Comparison of ENCODE assay signal across 18 mouse cellular contexts in the genomic region with DNA sequence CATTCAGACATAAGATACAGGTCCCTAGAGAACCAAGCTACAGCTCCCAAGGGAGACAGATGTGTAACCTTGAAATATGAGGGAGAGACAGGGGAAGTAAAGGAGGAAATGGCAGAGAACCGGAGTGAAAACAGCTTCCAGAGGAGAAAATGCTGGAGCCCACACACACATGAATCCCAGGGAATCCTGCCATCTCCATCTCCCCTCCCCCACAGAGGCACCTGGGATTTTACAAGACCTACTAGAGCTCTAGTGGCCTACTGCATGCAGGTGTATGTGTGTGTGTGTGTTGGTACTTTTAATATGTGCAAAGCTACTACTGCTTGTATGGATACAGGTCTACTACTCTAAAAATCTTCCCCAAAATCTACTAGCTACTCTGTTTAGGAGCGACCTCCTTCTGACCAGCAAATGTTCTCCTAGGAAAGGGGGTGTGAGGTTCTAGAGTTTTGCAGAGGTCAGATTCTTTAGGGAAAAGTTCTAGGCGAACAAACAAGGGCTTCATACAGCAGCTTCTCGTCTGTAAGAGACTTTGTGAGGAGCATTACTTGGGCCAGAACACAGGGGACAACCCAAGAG. TPM values are rescaled to one million over a fixed set of nuclear protein-coding genes. Genes with fewer than 3 reads are reported as not detected.
DNase-seq lines count a peak whose midpoint lies in the region; ATAC-seq and TF ChIP-seq lines count a peak whose summit lies in the region.
"Had no signal": no experiment of that assay in that cellular context is flagged by ENCODE, and none has a peak within 500 bp of the region (broad histone marks: within the 10 kb centered on the region; RNA-seq: fewer than 3 reads in every experiment).

No protein-coding gene starts in this region.

- peak overlapping the region; percentile 91 for H3K27ac ChIP-seq in kidney, adult 2 months (ENCODE audit: insufficient read depth, low read depth, low read length)
- H3K27ac ChIP-seq in kidney, embryonic 14.5 days (ENCODE audit: low read depth, low read length), result no peak overlapping the region
- peak overlapping the region; percentile 97 for H3K27ac ChIP-seq in kidney, embryonic 15.5 days
- peak overlapping the region; percentile 100 for H3K27ac ChIP-seq in limb, embryonic 12.5 days
- H3K27ac ChIP-seq in stomach, embryonic 14.5 days (ENCODE audit: low read length), result peak overlapping the region; percentile 2; the same call in 1 of the 2 replicates
- no peak overlapping the region for H3K27ac ChIP-seq in gastrocnemius, adult 2 months
- H3K27ac ChIP-seq: embryonic facial prominence, embryonic 13.5 days; forebrain, embryonic 15.5 days had no signal

- no peak overlapping the region for H3K4me2 ChIP-seq in kidney, embryonic 14.5 days (replicated peaks; ENCODE audit: low read depth, low read length)
- peak overlapping the region; percentile 89; the same call in 1 of the 2 replicates for H3K4me2 ChIP-seq in kidney, embryonic 15.5 days
- peak overlapping the region; percentile 87 for H3K4me2 ChIP-seq in limb, embryonic 12.5 days
- no peak overlapping the region for H3K4me2 ChIP-seq in stomach, embryonic 14.5 days (replicated peaks; ENCODE audit: low read depth, low read length)
- H3K4me2 ChIP-seq: forebrain, embryonic 15.5 days; liver, embryonic 11.5 days had no signal

- no peak for ATAC-seq in kidney, embryonic 14.5 days (ENCODE audit: low FRiP score, low TSS enrichment)
- ATAC-seq in kidney, embryonic 15.5 days (replicated peaks; ENCODE audit: low FRiP score), result no peak
- ATAC-seq in limb, embryonic 12.5 days (ENCODE audit: insufficient number of reproducible peaks, insufficient read depth, low FRiP score, low TSS enrichment, low read depth), result no peak
- no peak for ATAC-seq in stomach, embryonic 14.5 days (ENCODE audit: insufficient number of reproducible peaks, insufficient read depth, low FRiP score, low read depth)
- ATAC-seq: forebrain, embryonic 15.5 days; intestine, embryonic 16.5 days had no signal

- H3K9me3 ChIP-seq in kidney, embryonic 14.5 days (ENCODE audit: control insufficient read depth, low read length), result no peaks in the 10 kb centered on the region
- H3K9me3 ChIP-seq in kidney, embryonic 15.5 days (replicated peaks), result no peaks in the 10 kb centered on the region
- H3K9me3 ChIP-seq in limb, embryonic 12.5 days, result no peaks in the 10 kb centered on the region
- no peaks in the 10 kb centered on the region for H3K9me3 ChIP-seq in stomach, embryonic 14.5 days (ENCODE audit: control insufficient read depth, low read depth, low read length)
- H3K9me3 ChIP-seq: embryonic facial prominence, embryonic 13.5 days; forebrain, embryonic 15.5 days; megakaryocyte, embryonic 14.5 days had no signal

- intact Hi-C loops in gastrocnemius, adult 2 months (cut with DNase I), result no loop called here

- 41% methylated on average over 4 of the region's 4 CpGs for WGBS in kidney, adult 2 months
- 37% methylated on average over 4 of the region's 4 CpGs for WGBS in kidney, embryonic 14.5 days
- WGBS in kidney, embryonic 15.5 days, result 35% methylated on average over 4 of the region's 4 CpGs
- 23% methylated on average over 4 of the region's 4 CpGs for WGBS in limb, embryonic 12.5 days
- 42% methylated on average over 4 of the region's 4 CpGs for WGBS in stomach, embryonic 14.5 days

- no peak for DNase-seq in kidney, adult 2 months
- DNase-seq in cerebellum, adult 8-10 months, result no peak
- no peak for DNase-seq in gastrocnemius, adult 2 months
- DNase-seq: cerebellum, postnatal 10 days; heart, adult 18-20 months; heart, postnatal 14 days; layer of hippocampus, postnatal 36 days; right cerebral cortex, postnatal 4 days had no signal

- H3K9ac ChIP-seq in kidney, embryonic 14.5 days (ENCODE audit: low read depth, low read length), result no peak overlapping the region
- H3K9ac ChIP-seq in kidney, embryonic 15.5 days, result no peak overlapping the region
- 0 out of 2 replicates have a peak overlapping the region, but pooled peaks have one; percentile 32 for H3K9ac ChIP-seq in limb, embryonic 12.5 days (replicated peaks)
- no peak overlapping the region for H3K9ac ChIP-seq in stomach, embryonic 14.5 days (replicated peaks; ENCODE audit: low read depth, low read length)
- H3K9ac ChIP-seq: embryonic facial prominence, embryonic 13.5 days; forebrain, embryonic 15.5 days had no signal

- H3K27me3 ChIP-seq in kidney, adult 2 months (replicated peaks; ENCODE audit: control insufficient read depth, insufficient read depth, low read length), result peaks cover 6% of the 10 kb centered on the region
- H3K27me3 ChIP-seq in kidney, embryonic 14.5 days (ENCODE audit: control insufficient read depth, insufficient read depth, low read length), result peaks cover 18% of the 10 kb centered on the region
- H3K27me3 ChIP-seq in kidney, embryonic 15.5 days, result peaks cover 62% of the 10 kb centered on the region
- H3K27me3 ChIP-seq in limb, embryonic 12.5 days, result no peaks in the 10 kb centered on the region; the same call in 1 of the 2 replicates
- no peaks in the 10 kb centered on the region for H3K27me3 ChIP-seq in stomach, embryonic 14.5 days (ENCODE audit: control insufficient read depth, insufficient read depth, low read length)

- no peak for TF ChIP-seq POLR2A in kidney, adult 2 months (IDR thresholded peaks at IDR 0.05; ENCODE audit: low read depth, low read length)

- H3K4me1 ChIP-seq in kidney, adult 2 months (ENCODE audit: control insufficient read depth, insufficient read depth, low read length), result peaks cover 2% of the 10 kb centered on the region; the same call in 1 of the 2 replicates
- H3K4me1 ChIP-seq in kidney, embryonic 14.5 days (ENCODE audit: control insufficient read depth, insufficient read depth, low read length), result peaks cover 21% of the 10 kb centered on the region; the same call in 1 of the 2 replicates
- peaks cover 66% of the 10 kb centered on the region for H3K4me1 ChIP-seq in kidney, embryonic 15.5 days
- peaks cover 45% of the 10 kb centered on the region for H3K4me1 ChIP-seq in limb, embryonic 12.5 days (replicated peaks)
- H3K4me1 ChIP-seq in stomach, embryonic 14.5 days (ENCODE audit: control insufficient read depth, insufficient read depth, low read length), result 0 out of 2 replicates have a peak, but pooled peaks cover 8% of the 10 kb centered on the region

- H3K36me3 ChIP-seq in kidney, adult 2 months (ENCODE audit: control insufficient read depth, insufficient read depth, low read length), result no peaks in the 10 kb centered on the region
- no peaks in the 10 kb centered on the region for H3K36me3 ChIP-seq in kidney, embryonic 14.5 days (ENCODE audit: control insufficient read depth, insufficient read depth, low read length)
- no peaks in the 10 kb centered on the region for H3K36me3 ChIP-seq in kidney, embryonic 15.5 days
- H3K36me3 ChIP-seq in limb, embryonic 12.5 days, result no peaks in the 10 kb centered on the region
- H3K36me3 ChIP-seq in stomach, embryonic 14.5 days (ENCODE audit: control insufficient read depth, insufficient read depth, low read length), result no peaks in the 10 kb centered on the region
- H3K36me3 ChIP-seq: embryonic facial prominence, embryonic 13.5 days; forebrain, embryonic 15.5 days had no signal

- H3K4me3 ChIP-seq in kidney, adult 2 months (ENCODE audit: insufficient read depth, low read depth, low read length), result no peak overlapping the region
- no peak overlapping the region for H3K4me3 ChIP-seq in kidney, embryonic 14.5 days (ENCODE audit: low read length)
- no peak overlapping the region for H3K4me3 ChIP-seq in kidney, embryonic 15.5 days (replicated peaks)
- peak overlapping the region; percentile 84 for H3K4me3 ChIP-seq in limb, embryonic 12.5 days (replicated peaks)
- no peak overlapping the region for H3K4me3 ChIP-seq in stomach, embryonic 14.5 days (ENCODE audit: low read depth, low read length)
- no peak overlapping the region for H3K4me3 ChIP-seq in gastrocnemius, adult 2 months
- H3K4me3 ChIP-seq: embryonic facial prominence, embryonic 13.5 days; forebrain, embryonic 15.5 days; megakaryocyte, embryonic 14.5 days; myocyte had no signal

- no peak for TF ChIP-seq CTCF in kidney, adult 2 months (conservative IDR thresholded peaks at IDR 0.05; ENCODE audit: insufficient read depth, insufficient read length, low read depth, low read length)
- no peak for TF ChIP-seq CTCF in gastrocnemius, adult 2 months (IDR thresholded peaks at IDR 0.05)

RNA-seq across cellular contexts. Expression of a gene that starts 36.7 kb away (rescaled TPM):
- 12.9 and 16.1 TPM in 2 replicates for polyA plus RNA-seq in kidney, adult 2 months (2012; rRNA removed)
- polyA plus RNA-seq in kidney, embryonic 14.5 days (2014; fragmentation: Nextera tagmentation; extraction: Ambion mirVana), result 50.8 and 89.3 TPM in 2 replicates
- polyA plus RNA-seq in kidney, embryonic 15.5 days (2015; fragmentation: Nextera tagmentation; extraction: Ambion mirVana), result 66.4 and 72.7 TPM in 2 replicates
- 187 TPM in 2 replicates for polyA plus RNA-seq in limb, embryonic 12.5 days (2016; fragmentation: Nextera tagmentation; extraction: Ambion mirVana)
- polyA plus RNA-seq in stomach, embryonic 14.5 days (2014; fragmentation: Nextera tagmentation; extraction: Ambion mirVana), result 85.8 and 101 TPM in 2 replicates
- 1 to 10 TPM; 5.8 to 6.9 TPM for total RNA-seq in gastrocnemius, adult 2 months (2021)

Comparison
In these comparisons a context has a peak if more than half of its experiments do, and no peak if none do; other contexts are left out.
1. H3K27ac ChIP-seq: peak in kidney, adult 2 months (single experiment), kidney, embryonic 15.5 days (single experiment), limb, embryonic 12.5 days (single experiment) and stomach, embryonic 14.5 days (single experiment); none in kidney, embryonic 14.5 days (single experiment) and gastrocnemius, adult 2 months (single experiment).
2. H3K4me2 ChIP-seq: peak in kidney, embryonic 15.5 days (single experiment) and limb, embryonic 12.5 days (single experiment); none in kidney, embryonic 14.5 days (single experiment) and stomach, embryonic 14.5 days (single experiment).